Mouse (Mus musculus) c-Kit-negative CD71-positive TER-119-positive erythroid progenitor cells, embryonic 14.5 days (primary cell): ENCODE data around the gene Mrrf.
"Not testable (repeated sequence)": the region's sequence is repeated elsewhere in the genome, so short reads cannot be mapped to it uniquely, and the experiment has no call there.

Experiments
- DNase-seq: peaks from one replicate; pipeline ENCODE4 v3.0.0-alpha.2; 2013; ENCODE audit warnings: low read depth, low spot score

The Mrrf gene

GRCm38 (mm10) chr2:36129051-36129450 lies 7.1 kb upstream of the Mrrf start:
- DNase-seq, result no peak

- DNase-seq, result no peak
Measured at GRCm38 (mm10) chr2:36135887-36136286, 302 bp upstream of the Mrrf start.

GRCm38 (mm10) chr2:36139096-36139495 lies 2.9 kb downstream of the Mrrf start:
- DNase-seq, result no peak

- no peak for DNase-seq
Measured at GRCm38 (mm10) chr2:36148876-36149365, 12.7 kb downstream of the Mrrf start.

- not testable (repeated sequence) for DNase-seq
Measured at GRCm38 (mm10) chr2:36152401-36152800, 16.2 kb downstream of the Mrrf start.

GRCm38 (mm10) chr2:36157461-36157860 lies 21.3 kb downstream of the Mrrf start:
- DNase-seq, result no peak

- no peak for DNase-seq
Measured at GRCm38 (mm10) chr2:36159336-36159735, 23.1 kb downstream of the Mrrf start.

- no peak for DNase-seq
Measured at GRCm38 (mm10) chr2:36167990-36168618, 31.9 kb downstream of the Mrrf start.

GRCm38 (mm10) chr2:36169176-36169575 lies 33.0 kb downstream of the Mrrf start:
- no peak for DNase-seq

- no peak for DNase-seq
Measured at GRCm38 (mm10) chr2:36172136-36172535, 35.9 kb downstream of the Mrrf start.

GRCm38 (mm10) chr2:36172574-36172973 lies 36.4 kb downstream of the Mrrf start:
- DNase-seq, result no peak

GRCm38 (mm10) chr2:36179487-36179886 lies 43.3 kb downstream of the Mrrf start:
- DNase-seq, result no peak

GRCm38 (mm10) chr2:36181587-36182368 lies 45.6 kb downstream of the Mrrf start:
- DNase-seq, result not testable (repeated sequence)

- no peak for DNase-seq
Measured at GRCm38 (mm10) chr2:36183278-36183677, 47.1 kb downstream of the Mrrf start.

GRCm38 (mm10) chr2:36184192-36184591 lies 48.0 kb downstream of the Mrrf start:
- DNase-seq, result no peak

- DNase-seq, result no peak
Measured at GRCm38 (mm10) chr2:36184876-36185275, 48.7 kb downstream of the Mrrf start.

GRCm38 (mm10) chr2:36189200-36189599 lies 53.0 kb downstream of the Mrrf start:
- DNase-seq, result not testable (repeated sequence)

- no peak for DNase-seq
Measured at GRCm38 (mm10) chr2:36191098-36191941, 55.1 kb downstream of the Mrrf start.

GRCm38 (mm10) chr2:36197021-36197420 lies 60.8 kb downstream of the Mrrf start:
- DNase-seq, result no peak

GRCm38 (mm10) chr2:36197919-36198881 lies 62.0 kb downstream of the Mrrf start:
- peak; percentile 79 for DNase-seq

GRCm38 (mm10) chr2:36198882-36199262 lies 62.7 kb downstream of the Mrrf start:
- DNase-seq, result no peak
